Mouse (Mus musculus) sigmoid colon, adult 10 weeks (tissue): ENCODE measurements around the gene Ptpn4. TPM values are rescaled to one million over a fixed set of nuclear protein-coding genes. Genes with fewer than 3 reads are reported as not detected.

Source experiments
- polyA plus RNA-seq: library from polyadenylated mRNA; stranded (reverse); fragments of 350-450 nt; fragmentation: Illumina TruSeq; extraction: RNeasy Lipid Tissue Mini Kit (QIAGEN cat#74804); gene quantifications from one replicate; pipeline ENCODE4 v1.2.3, GENCODE M21; 2014; ENCODE audit warnings: low read depth, low replicate concordance

Ptpn4 gene
- 23.6 TPM for polyA plus RNA-seq

GRCm38 (mm10) chr1:119837035-119837751 lies at the start of gene Ptpn4:
Ptpn4 (minus strand) TSS chr1:119837613.

GRCm38 (mm10) chr1:119648205-119649111 lies 189.0 kb downstream of the Ptpn4 start, which contains the start of gene Epb41l5:
Epb41l5 (minus strand) TSS chr1:119649000.

Other genes starting within 250 kb of the Ptpn4 start
- 22.8 TPM for gene Epb41l5, start 188.6 kb downstream of the Ptpn4 start, polyA plus RNA-seq
- 3.7 TPM for gene Tmem177, start 75.6 kb upstream of the Ptpn4 start, polyA plus RNA-seq
- gene Cfap221, start 159.6 kb upstream of the Ptpn4 start, polyA plus RNA-seq: not detected
- not detected for gene Sctr, start 169.3 kb upstream of the Ptpn4 start, polyA plus RNA-seq
- gene Tmem37, start 236.5 kb upstream of the Ptpn4 start, polyA plus RNA-seq: 1.0 TPM